Mouse (Mus musculus): ENCODE data around the gene Fgfrl1. TPM values are rescaled to one million over a fixed set of nuclear protein-coding genes. Genes with fewer than 3 reads are reported as not detected.
"Not testable (repeated sequence)": the region's sequence is repeated elsewhere in the genome, so short reads cannot be mapped to it uniquely, and the experiment has no call there.

The Fgfrl1 gene
- total RNA-seq, 4 experiments from 2014 or later: 23.6 to 25.6 (median 24.4) TPM

DNA sequence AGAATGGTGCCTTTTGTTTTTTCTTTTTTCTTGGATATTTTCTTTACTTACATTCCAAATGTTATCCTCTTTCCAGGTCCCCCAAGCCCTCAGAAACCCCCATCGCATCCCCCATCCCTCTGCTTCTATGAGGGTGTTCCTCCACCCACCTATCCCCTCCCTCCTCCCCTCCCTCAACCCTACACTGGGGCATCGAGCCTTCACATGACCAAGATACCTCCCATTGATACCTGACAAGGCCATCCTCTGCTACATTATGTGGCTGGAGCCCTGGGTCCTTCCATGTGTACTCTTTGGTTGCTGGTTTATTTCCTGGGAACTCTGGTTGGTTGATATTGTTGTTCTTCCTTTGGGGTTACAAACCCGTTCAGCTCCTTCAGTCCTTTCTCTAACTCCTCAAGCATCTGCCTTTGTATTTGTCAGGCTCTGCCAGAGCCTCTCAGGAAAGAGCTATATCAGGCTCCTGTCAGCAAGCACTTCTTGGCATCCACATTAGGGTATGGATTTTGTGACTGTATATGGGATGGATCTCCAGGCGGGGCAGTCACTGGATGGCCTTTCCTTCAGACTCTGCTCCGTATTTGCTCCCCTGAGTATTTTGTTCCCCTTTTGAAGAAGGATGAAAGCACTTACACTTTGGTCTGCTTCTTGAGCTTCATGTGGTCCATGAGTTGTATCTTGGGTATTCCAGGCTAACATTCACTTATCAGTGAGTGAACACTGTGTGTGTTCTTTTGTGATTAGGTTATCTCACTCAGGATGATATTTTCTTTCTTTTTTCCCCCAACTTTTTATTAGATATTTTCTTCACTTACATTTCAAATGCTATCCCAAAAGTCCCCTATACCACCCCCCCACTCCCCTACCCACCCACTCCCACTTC lies 58.4 kb downstream of the Fgfrl1 start:
- DNase-seq (ENCODE audit: low spot score in 2 of 2): no peak

DNA sequence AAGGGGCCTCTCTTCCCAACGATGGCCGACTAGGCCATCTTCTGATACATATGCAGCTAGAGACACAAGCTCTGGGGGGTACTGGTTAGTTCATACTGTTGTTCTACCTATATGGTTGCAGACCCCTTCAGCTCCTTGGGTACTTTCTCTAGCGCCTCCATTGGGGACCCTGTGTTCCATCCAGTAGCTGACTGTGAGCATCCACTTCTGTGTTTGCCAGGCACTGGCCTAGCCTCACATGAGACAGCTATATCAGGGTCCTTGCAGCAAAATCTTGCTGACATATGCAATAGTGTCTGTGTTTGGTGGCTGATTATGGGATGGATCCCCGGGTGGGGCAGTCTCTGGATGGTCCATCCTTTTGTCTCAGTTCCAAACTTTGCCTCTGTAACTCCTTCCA lies 59.1 kb downstream of the Fgfrl1 start:
- not testable (repeated sequence) for DNase-seq (ENCODE audit: low spot score in 2 of 2)

Other genes starting within 250 kb of the Fgfrl1 start
- 1 to 10 TPM; 1.6 to 2.3 (median 1.8) TPM for gene Mfsd7a, start 243.5 kb upstream of the Fgfrl1 start, total RNA-seq (2022)
- 10 to 100 TPM; 28.4 to 38.8 (median 33.3) TPM for gene Pcgf3, start 231.2 kb upstream of the Fgfrl1 start, total RNA-seq (2022)
- gene Cplx1, start 142.4 kb upstream of the Fgfrl1 start, total RNA-seq (2022): not detected
- 10 to 100 TPM in 2 of 4 experiments, 1 to 10 TPM in 2; 9.3 to 12.6 (median 10.3) TPM for gene Gak, start 62.6 kb upstream of the Fgfrl1 start, total RNA-seq (2022)
- 1 to 10 TPM; 6.9 to 9.2 (median 8.0) TPM for gene Tmem175, start 62.6 kb upstream of the Fgfrl1 start, total RNA-seq (2022)
- gene Idua, start 32.1 kb upstream of the Fgfrl1 start, total RNA-seq (2022): 1 to 10 TPM; 8.3 to 9.8 (median 9.2) TPM
- gene Dgkq, start 22.7 kb upstream of the Fgfrl1 start, total RNA-seq (2022): 1 to 10 TPM; 2.6 to 4.6 (median 3.1) TPM
- gene Slc26a1, start 16.8 kb upstream of the Fgfrl1 start, total RNA-seq (2022): not detected
- gene Rnf212, start 82.6 kb downstream of the Fgfrl1 start, total RNA-seq (2022): not detected
- gene Tmed11, start 103.0 kb downstream of the Fgfrl1 start, total RNA-seq (2022): not detected
- not detected for gene Vmn2r8, start 116.5 kb downstream of the Fgfrl1 start, total RNA-seq (2022)
- gene Vmn2r9, start 160.2 kb downstream of the Fgfrl1 start, total RNA-seq (2022): not detected